Mouse (Mus musculus) CD4-positive, CD25-positive, alpha-beta regulatory T cell, adult 4 months (primary cell): Measurements from ENCODE around the gene Slf2. TPM values are rescaled to one million over a fixed set of nuclear protein-coding genes. Genes with fewer than 3 reads are reported as not detected.

Experiments used
- ATAC-seq: one replicate; pipeline ENCODE4 v1.8.0; 2017
- polyA plus RNA-seq, 2 experiments: library from polyadenylated mRNA; unstranded; fragments of 100-300 nt; shearing (Covaris generic); gene quantifications; one replicate each; pipeline ENCODE4 v1.2.1; 2017

Slf2 gene
- polyA plus RNA-seq, 2 experiments from 2014 or later, result 24.7 to 28.4 TPM

GRCm38 (mm10) chr19:44985159-44985988 lies 54.4 kb downstream of the Slf2 start:
- ATAC-seq, result no peak

- no peak for ATAC-seq
Measured at GRCm38 (mm10) chr19:44987004-44987403, 56.1 kb downstream of the Slf2 start.

- no peak for ATAC-seq
Measured at GRCm38 (mm10) chr19:44987851-44988250, 56.9 kb downstream of the Slf2 start.

- no peak for ATAC-seq
Measured at GRCm38 (mm10) chr19:44988321-44988720, 57.4 kb downstream of the Slf2 start.

- no peak for ATAC-seq
Measured at GRCm38 (mm10) chr19:44988831-44989566, 58.0 kb downstream of the Slf2 start, which contains the start of gene Sema4g. TSS of gene Sema4g (plus strand) at chr19:44989101.

- no peak for ATAC-seq
Measured at GRCm38 (mm10) chr19:44989567-44990495, 58.9 kb downstream of the Slf2 start.

GRCm38 (mm10) chr19:44991031-44991430 lies 60.1 kb downstream of the Slf2 start:
- no peak for ATAC-seq

- no peak for ATAC-seq
Measured at GRCm38 (mm10) chr19:44992246-44992645, 61.3 kb downstream of the Slf2 start.

- no peak for ATAC-seq
Measured at GRCm38 (mm10) chr19:44992712-44993111, 61.8 kb downstream of the Slf2 start.

GRCm38 (mm10) chr19:44997786-44998185 lies 66.8 kb downstream of the Slf2 start:
- no peak for ATAC-seq

GRCm38 (mm10) chr19:44999647-45000046 lies 68.7 kb downstream of the Slf2 start:
- ATAC-seq, result no peak

GRCm38 (mm10) chr19:45002301-45002700 lies 71.3 kb downstream of the Slf2 start:
- no peak for ATAC-seq

- no peak for ATAC-seq
Measured at GRCm38 (mm10) chr19:45003740-45004516, 73.0 kb downstream of the Slf2 start.

- no peak for ATAC-seq
Measured at GRCm38 (mm10) chr19:45005444-45005843, 74.5 kb downstream of the Slf2 start, which contains the start of gene Twnk. TSS of gene Twnk (plus strand) at chr19:45005663.

GRCm38 (mm10) chr19:45005957-45006712 lies 75.2 kb downstream of the Slf2 start, which contains the start of gene Mrpl43:
TSS of gene Mrpl43 (minus strand) at chr19:45006442.
- peak; percentile 96 for ATAC-seq

- ATAC-seq, result no peak
Measured at GRCm38 (mm10) chr19:45007021-45007420, 76.1 kb downstream of the Slf2 start.

GRCm38 (mm10) chr19:45007425-45008191 lies 76.7 kb downstream of the Slf2 start:
- ATAC-seq, result no peak

GRCm38 (mm10) chr19:45010646-45011045 lies 79.7 kb downstream of the Slf2 start:
- ATAC-seq, result no peak

- ATAC-seq, result no peak
Measured at GRCm38 (mm10) chr19:45012219-45012618, 81.3 kb downstream of the Slf2 start.

GRCm38 (mm10) chr19:45012636-45013035 lies 81.7 kb downstream of the Slf2 start:
- no peak for ATAC-seq
